Mouse (Mus musculus): ENCODE measurements at regions not wholly inside any gene's neighbourhood (a gene's known extent, or its start where the extent isn't known, plus 50 kb on each side); places are given as distances from the start of the nearest gene placed in this dataset.

DNA sequence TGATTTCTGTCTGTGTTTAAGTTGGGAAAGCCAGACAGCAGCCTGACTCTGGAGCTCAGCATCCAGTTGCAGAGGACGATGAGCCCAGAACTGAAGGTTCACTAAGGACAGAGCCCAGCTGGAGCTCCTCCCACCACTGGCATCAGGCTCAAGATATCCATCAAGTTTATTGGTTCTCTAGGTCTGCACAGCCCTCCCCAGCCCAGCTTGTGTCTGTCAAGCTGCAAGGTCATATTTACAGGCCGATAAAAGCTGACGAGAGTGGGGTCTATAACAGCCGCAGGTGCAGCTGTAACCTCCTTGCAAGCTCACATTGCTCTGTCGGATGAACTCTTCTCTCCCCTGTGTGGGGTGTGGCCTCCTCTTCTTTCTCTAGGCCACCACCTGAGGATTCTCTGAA, 184.3 kb downstream of the Ajap1 start:
- whole genome bisulfite sequencing (ENCODE audit: insufficient replicate concordance), result 68% methylated on average over 5 of the region's 5 CpGs
- H3K27me3 ChIP-seq (ENCODE audit: control insufficient read depth, insufficient read depth, low read depth, low read length), result no peaks in the 10 kb centered on the region

GRCm38 (mm10) chr4:153294828-153295227, 187.8 kb downstream of the Ajap1 start:
- Histone ChIP-seq H3K9ac (ENCODE audit: low read depth, low read length) (no peak overlapping the region), H3K4me3 (ENCODE audit: low read depth, low read length) (no peak overlapping the region), H3K9me3 (replicated peaks; ENCODE audit: control insufficient read depth, low read length) (peaks cover 3% of the 10 kb centered on the region), H3K36me3 (ENCODE audit: control insufficient read depth, insufficient read depth) (no peaks in the 10 kb centered on the region), H3K4me2 (ENCODE audit: low read depth, low read length) (no peak overlapping the region), H3K27me3 (ENCODE audit: control insufficient read depth, insufficient read depth, low read depth, low read length) (no peaks in the 10 kb centered on the region), H3K4me1 (ENCODE audit: control insufficient read depth, low read depth, low read length) (no peaks in the 10 kb centered on the region), H3K27ac (ENCODE audit: low read length) (no peak overlapping the region)
- 59% methylated on average over 6 of the region's 6 CpGs for WGBS (ENCODE audit: insufficient replicate concordance)
- ATAC-seq (ENCODE audit: low read depth), result no peak

More for the DNA sequence above, 184.3 kb downstream of the Ajap1 start:
- H3K9ac ChIP-seq (ENCODE audit: low read depth, low read length), result no peak overlapping the region
- H3K4me2 ChIP-seq (ENCODE audit: low read depth, low read length), result no peak overlapping the region
- no peak for ATAC-seq (ENCODE audit: low read depth)
- no peaks in the 10 kb centered on the region for H3K4me1 ChIP-seq (ENCODE audit: control insufficient read depth, low read depth, low read length)
- H3K4me3 ChIP-seq (ENCODE audit: low read depth, low read length), result no peak overlapping the region
- no peak overlapping the region for H3K27ac ChIP-seq (ENCODE audit: low read length)
- H3K9me3 ChIP-seq (replicated peaks; ENCODE audit: control insufficient read depth, low read length), result peaks cover 3% of the 10 kb centered on the region
- H3K36me3 ChIP-seq (ENCODE audit: control insufficient read depth, insufficient read depth), result no peaks in the 10 kb centered on the region

DNA sequence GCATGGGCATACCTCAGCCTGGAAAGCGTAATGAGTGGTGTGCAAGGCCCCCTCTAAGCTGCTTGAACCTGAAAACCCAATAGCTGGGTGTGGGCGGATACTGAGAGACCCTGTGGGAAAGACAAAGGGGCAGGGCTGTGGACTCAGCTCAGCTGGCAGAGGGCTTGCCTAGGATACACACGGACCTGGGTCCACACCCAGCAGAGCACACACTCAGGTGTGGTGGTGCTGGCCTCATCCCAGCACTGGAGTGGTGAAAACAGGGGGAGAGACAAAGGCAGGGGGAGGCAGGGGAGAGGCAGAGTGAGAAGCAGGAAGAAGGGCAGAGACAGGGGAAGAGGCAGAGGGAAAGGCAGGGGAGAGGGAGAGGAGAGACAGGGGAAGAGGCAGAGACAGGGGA, 189.5 kb downstream of the Ajap1 start:
- no peak overlapping the region for H3K27ac ChIP-seq (ENCODE audit: low read length)
- ATAC-seq (ENCODE audit: low read depth), result no peak
- H3K9ac ChIP-seq (ENCODE audit: low read depth, low read length), result no peak overlapping the region
- no peak overlapping the region for H3K4me3 ChIP-seq (ENCODE audit: low read depth, low read length)
- no peaks in the 10 kb centered on the region for H3K36me3 ChIP-seq (ENCODE audit: control insufficient read depth, insufficient read depth)
- H3K4me1 ChIP-seq (ENCODE audit: control insufficient read depth, low read depth, low read length), result no peaks in the 10 kb centered on the region
- H3K4me2 ChIP-seq (ENCODE audit: low read depth, low read length), result no peak overlapping the region
- 43% methylated on average over 3 of the region's 3 CpGs for WGBS (ENCODE audit: insufficient replicate concordance)
- no peaks in the 10 kb centered on the region for H3K27me3 ChIP-seq (ENCODE audit: control insufficient read depth, insufficient read depth, low read depth, low read length)
- peaks cover 3% of the 10 kb centered on the region for H3K9me3 ChIP-seq (replicated peaks; ENCODE audit: control insufficient read depth, low read length)

DNA sequence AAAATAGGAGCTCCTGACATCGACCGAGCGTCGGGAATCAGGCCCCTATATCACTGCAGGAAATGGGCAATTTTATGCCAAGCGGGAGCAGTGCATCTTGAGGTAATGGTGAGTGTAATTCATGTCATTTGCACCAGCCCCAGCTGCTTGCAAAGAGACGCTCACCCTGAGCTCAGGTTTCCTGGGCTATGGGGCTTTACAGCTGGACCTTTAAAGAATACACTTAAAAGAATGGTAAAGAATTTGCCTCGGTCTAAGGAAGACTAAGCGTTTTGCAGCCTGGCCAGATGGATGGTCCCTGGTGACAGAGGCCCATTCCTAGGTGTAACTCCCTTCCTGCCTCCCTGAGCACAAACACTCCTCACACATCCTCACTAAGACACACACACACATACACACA, 194.2 kb downstream of the Ajap1 start:
- Histone ChIP-seq H3K27me3 (ENCODE audit: control insufficient read depth, insufficient read depth, low read depth, low read length) (no peaks in the 10 kb centered on the region), H3K4me1 (ENCODE audit: control insufficient read depth, low read depth, low read length) (no peaks in the 10 kb centered on the region), H3K27ac (ENCODE audit: low read length) (no peak overlapping the region), H3K4me2 (ENCODE audit: low read depth, low read length) (no peak overlapping the region), H3K9me3 (replicated peaks; ENCODE audit: control insufficient read depth, low read length) (peaks cover 5% of the 10 kb centered on the region), H3K4me3 (ENCODE audit: low read depth, low read length) (no peak overlapping the region), H3K9ac (ENCODE audit: low read depth, low read length) (no peak overlapping the region), H3K36me3 (ENCODE audit: control insufficient read depth, insufficient read depth) (no peaks in the 10 kb centered on the region)
- no peak for ATAC-seq (ENCODE audit: low read depth)
- 58% methylated on average over 8 of the region's 8 CpGs for WGBS (ENCODE audit: insufficient replicate concordance)

DNA sequence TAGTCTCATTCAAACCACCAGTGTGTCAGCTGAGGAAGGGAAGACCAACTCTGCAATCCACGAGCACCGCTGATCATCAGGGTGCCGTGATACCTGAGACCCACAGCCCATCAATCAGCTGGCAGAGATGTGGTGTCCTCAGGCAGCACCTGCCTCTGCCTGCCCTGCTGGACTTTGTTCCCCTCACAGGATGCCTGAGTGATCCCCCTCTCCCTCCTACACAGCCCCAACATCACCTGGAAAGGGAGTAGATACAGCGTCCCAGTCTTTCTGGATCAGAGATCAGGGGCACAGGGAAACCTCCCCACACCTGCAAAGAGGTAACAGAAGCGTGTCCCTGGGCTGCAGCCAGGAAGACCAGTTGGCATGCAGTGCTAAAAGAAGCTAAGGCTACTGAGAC, 198.4 kb downstream of the Ajap1 start:
- ATAC-seq (ENCODE audit: low read depth), result no peak
- no peaks in the 10 kb centered on the region for H3K36me3 ChIP-seq (ENCODE audit: control insufficient read depth, insufficient read depth)
- no peak overlapping the region for H3K4me3 ChIP-seq (ENCODE audit: low read depth, low read length)
- no peak overlapping the region for H3K9ac ChIP-seq (ENCODE audit: low read depth, low read length)
- no peaks in the 10 kb centered on the region for H3K27me3 ChIP-seq (ENCODE audit: control insufficient read depth, insufficient read depth, low read depth, low read length)
- WGBS (ENCODE audit: insufficient replicate concordance), result 71% methylated on average over 5 of the region's 5 CpGs
- peaks cover 5% of the 10 kb centered on the region for H3K9me3 ChIP-seq (replicated peaks; ENCODE audit: control insufficient read depth, low read length)
- no peak overlapping the region for H3K27ac ChIP-seq (ENCODE audit: low read length)
- no peak overlapping the region for H3K4me2 ChIP-seq (ENCODE audit: low read depth, low read length)
- H3K4me1 ChIP-seq (ENCODE audit: control insufficient read depth, low read depth, low read length), result no peaks in the 10 kb centered on the region

DNA sequence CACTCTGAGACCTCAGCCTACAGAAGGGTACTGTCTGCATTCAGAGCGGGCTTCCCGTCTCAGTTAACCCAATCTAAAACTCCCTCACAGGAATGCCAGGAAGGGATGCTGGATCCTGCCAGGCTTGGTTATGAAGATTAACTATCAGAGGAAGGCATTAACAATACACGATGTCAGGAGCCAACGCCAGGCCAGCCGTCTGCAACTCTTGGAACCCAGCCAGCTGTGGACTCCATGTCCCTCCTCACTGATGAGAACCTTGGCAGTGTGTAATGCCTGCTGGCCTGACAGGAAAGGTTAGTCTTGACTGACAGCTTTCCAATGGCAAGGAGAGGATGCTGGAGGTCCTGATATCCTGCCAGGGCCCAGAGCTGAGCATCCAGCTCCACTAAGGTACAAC, 206.0 kb downstream of the Ajap1 start:
- H3K36me3 ChIP-seq (ENCODE audit: control insufficient read depth, insufficient read depth), result no peaks in the 10 kb centered on the region
- ATAC-seq (ENCODE audit: low read depth), result no peak
- no peaks in the 10 kb centered on the region for H3K27me3 ChIP-seq (ENCODE audit: control insufficient read depth, insufficient read depth, low read depth, low read length)
- no peak overlapping the region for H3K4me2 ChIP-seq (ENCODE audit: low read depth, low read length)
- H3K4me3 ChIP-seq (ENCODE audit: low read depth, low read length), result no peak overlapping the region
- WGBS (ENCODE audit: insufficient replicate concordance), result 61% methylated on average over 5 of the region's 5 CpGs
- H3K9me3 ChIP-seq (replicated peaks; ENCODE audit: control insufficient read depth, low read length), result peaks cover 3% of the 10 kb centered on the region; the same call in 1 of the 2 replicates
- H3K9ac ChIP-seq (ENCODE audit: low read depth, low read length), result no peak overlapping the region
- H3K27ac ChIP-seq (ENCODE audit: low read length), result no peak overlapping the region
- H3K4me1 ChIP-seq (ENCODE audit: control insufficient read depth, low read depth, low read length), result no peaks in the 10 kb centered on the region

- Histone ChIP-seq H3K27ac (ENCODE audit: low read length) (no peak overlapping the region), H3K36me3 (ENCODE audit: control insufficient read depth, insufficient read depth) (no peaks in the 10 kb centered on the region), H3K4me2 (ENCODE audit: low read depth, low read length) (no peak overlapping the region), H3K4me3 (ENCODE audit: low read depth, low read length) (no peak overlapping the region), H3K9me3 (replicated peaks; ENCODE audit: control insufficient read depth, low read length) (peaks cover 3% of the 10 kb centered on the region; the same call in 1 of the 2 replicates), H3K9ac (ENCODE audit: low read depth, low read length) (no peak overlapping the region), H3K4me1 (ENCODE audit: control insufficient read depth, low read depth, low read length) (no peaks in the 10 kb centered on the region), H3K27me3 (ENCODE audit: control insufficient read depth, insufficient read depth, low read depth, low read length) (no peaks in the 10 kb centered on the region)
- no peak for ATAC-seq (ENCODE audit: low read depth)
- 56% methylated on average over 5 of the region's 5 CpGs for WGBS (ENCODE audit: insufficient replicate concordance)
Observed at GRCm38 (mm10) chr4:153271376-153271775, 211.2 kb downstream of the Ajap1 start.

DNA sequence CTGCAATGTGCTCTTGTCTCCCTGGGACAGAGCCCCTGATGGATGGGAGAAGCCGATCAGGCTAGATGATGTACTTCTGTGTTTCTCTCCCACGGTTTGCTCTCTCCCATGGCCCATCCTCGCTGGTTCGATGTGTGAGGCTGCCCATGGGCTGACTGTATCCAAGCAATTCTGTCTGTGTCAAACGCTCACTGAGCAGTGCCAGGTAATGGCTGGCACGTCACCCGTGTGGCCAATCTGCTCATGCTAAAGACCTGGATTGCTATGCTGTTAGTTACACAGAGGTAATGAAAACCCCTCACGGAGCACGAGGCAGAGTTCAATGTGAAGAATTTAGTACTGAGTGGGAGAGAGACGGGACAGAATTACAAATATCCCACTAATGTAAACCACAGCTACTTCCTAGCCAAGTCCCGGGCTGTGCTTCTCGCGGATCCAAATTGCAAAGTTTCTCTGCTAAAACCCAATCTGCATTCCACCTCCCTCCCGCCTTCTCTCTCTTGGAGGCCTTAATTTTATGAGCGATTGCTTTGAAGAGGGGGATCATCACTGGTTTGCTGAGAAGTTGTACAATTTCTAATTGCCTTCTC, 219.3 kb downstream of the Ajap1 start:
- Histone ChIP-seq H3K27ac (ENCODE audit: low read length) (no peak overlapping the region), H3K4me3 (ENCODE audit: low read depth, low read length) (no peak overlapping the region), H3K9me3 (replicated peaks; ENCODE audit: control insufficient read depth, low read length) (peaks cover 2% of the 10 kb centered on the region; the same call in 1 of the 2 replicates), H3K36me3 (ENCODE audit: control insufficient read depth, insufficient read depth) (no peaks in the 10 kb centered on the region), H3K27me3 (ENCODE audit: control insufficient read depth, insufficient read depth, low read depth, low read length) (no peaks in the 10 kb centered on the region), H3K4me1 (ENCODE audit: control insufficient read depth, low read depth, low read length) (no peaks in the 10 kb centered on the region), H3K9ac (ENCODE audit: low read depth, low read length) (no peak overlapping the region), H3K4me2 (ENCODE audit: low read depth, low read length) (no peak overlapping the region)
- 66% methylated on average over 15 of the region's 15 CpGs for WGBS (ENCODE audit: insufficient replicate concordance)
- ATAC-seq (ENCODE audit: low read depth), result no peak

DNA sequence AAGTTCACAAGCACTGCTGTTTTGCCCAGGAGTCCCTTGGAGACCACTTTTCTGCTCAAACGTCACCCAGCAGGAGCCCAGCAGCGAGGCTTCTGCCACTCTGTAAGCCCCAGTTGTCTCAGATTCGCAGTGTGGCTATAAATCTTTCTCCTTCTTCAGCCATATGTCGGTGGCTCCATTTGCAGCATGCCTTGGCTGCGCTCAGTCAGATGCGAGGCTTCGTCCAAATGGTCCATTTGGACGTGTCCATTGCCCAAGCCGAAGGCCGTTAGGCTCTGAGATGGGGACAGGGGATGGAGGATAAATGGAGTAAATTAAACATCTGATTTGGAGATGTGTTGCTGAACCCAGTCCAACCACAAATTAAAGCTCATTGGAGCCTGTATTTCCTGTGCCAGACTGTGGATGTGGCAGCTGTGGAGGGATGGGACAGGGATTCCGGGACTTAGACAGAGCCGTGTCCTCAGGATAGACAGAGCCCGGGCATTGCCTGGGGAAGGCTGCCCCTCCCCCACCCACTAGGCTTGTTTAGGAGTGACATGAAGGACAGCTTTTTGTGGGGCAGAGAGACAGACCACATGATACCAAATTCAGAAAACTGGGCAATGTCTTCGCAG, 221.6 kb downstream of the Ajap1 start:
- 59% methylated on average over 14 of the region's 14 CpGs for WGBS (ENCODE audit: insufficient replicate concordance)
- Histone ChIP-seq H3K36me3 (ENCODE audit: control insufficient read depth, insufficient read depth) (no peaks in the 10 kb centered on the region), H3K27me3 (ENCODE audit: control insufficient read depth, insufficient read depth, low read depth, low read length) (no peaks in the 10 kb centered on the region), H3K27ac (ENCODE audit: low read length) (no peak overlapping the region), H3K4me1 (ENCODE audit: control insufficient read depth, low read depth, low read length) (no peaks in the 10 kb centered on the region), H3K9ac (ENCODE audit: low read depth, low read length) (no peak overlapping the region), H3K4me2 (ENCODE audit: low read depth, low read length) (no peak overlapping the region), H3K9me3 (replicated peaks; ENCODE audit: control insufficient read depth, low read length) (peaks cover 6% of the 10 kb centered on the region; the same call in 1 of the 2 replicates), H3K4me3 (ENCODE audit: low read depth, low read length) (no peak overlapping the region)
- no peak for ATAC-seq (ENCODE audit: low read depth)
